Mouse (Mus musculus): ENCODE results near the gene Gm21988. TPM values are rescaled to one million over a fixed set of nuclear protein-coding genes. Genes with fewer than 3 reads are reported as not detected.

The Gm21988 gene
- polyA plus RNA-seq, 1 experiment from 2014 or later, result 10.4 TPM

GRCm38 (mm10) chr11:70234497-70234896, 5.1 kb downstream of the Gm21988 start:
- Histone ChIP-seq H3K9ac (no peak overlapping the region), H3K27me3 (peaks cover 19% of the 10 kb centered on the region), H3K36me3 (peaks cover 17% of the 10 kb centered on the region), H3K4me1 (peaks cover 75% of the 10 kb centered on the region), H3K9me3 (replicated peaks) (no peaks in the 10 kb centered on the region), H3K4me3 (replicated peaks) (no peak overlapping the region), H3K27ac (peak overlapping the region; percentile 32; the same call in 1 of the 2 replicates), H3K4me2 (0 out of 2 replicates have a peak overlapping the region, but pooled peaks have one; percentile 16)
- no peak for ATAC-seq (replicated peaks; ENCODE audit: low FRiP score)
- 87% methylated on average over 8 of the region's 8 CpGs for WGBS

- ATAC-seq (replicated peaks; ENCODE audit: low FRiP score), result no peak
- Histone ChIP-seq H3K9me3 (replicated peaks) (no peaks in the 10 kb centered on the region), H3K9ac (no peak overlapping the region), H3K27me3 (peaks cover 24% of the 10 kb centered on the region), H3K27ac (peak overlapping the region; percentile 32; the same call in 1 of the 2 replicates), H3K36me3 (peaks cover 17% of the 10 kb centered on the region), H3K4me2 (0 out of 2 replicates have a peak overlapping the region, but pooled peaks have one; percentile 16), H3K4me3 (replicated peaks) (no peak overlapping the region), H3K4me1 (peaks cover 77% of the 10 kb centered on the region)
- WGBS, result 64% methylated on average over 5 of the region's 5 CpGs
These were observed 5.6 kb downstream of the Gm21988 start for GRCm38 (mm10) chr11:70234037-70234436.

GRCm38 (mm10) chr11:70233016-70233415, 6.6 kb downstream of the Gm21988 start:
- Histone ChIP-seq H3K4me1 (peaks cover 75% of the 10 kb centered on the region), H3K36me3 (peaks cover 17% of the 10 kb centered on the region), H3K4me2 (peak overlapping the region; percentile 70), H3K4me3 (replicated peaks) (peak overlapping the region; percentile 43), H3K27me3 (peaks cover 34% of the 10 kb centered on the region), H3K9me3 (replicated peaks) (no peaks in the 10 kb centered on the region), H3K9ac (peak overlapping the region; percentile 47), H3K27ac (0 out of 2 replicates have a peak overlapping the region, but pooled peaks have one; percentile 9)
- ATAC-seq (replicated peaks; ENCODE audit: low FRiP score), result no peak
- WGBS, result 31% methylated on average over 8 of the region's 8 CpGs

- WGBS, result 7% methylated on average over 9 of the region's 10 CpGs
- H3K4me3 ChIP-seq (replicated peaks), result peak overlapping the region; percentile 43
- peaks cover 17% of the 10 kb centered on the region for H3K36me3 ChIP-seq
- ATAC-seq (replicated peaks; ENCODE audit: low FRiP score), result no peak
- peaks cover 38% of the 10 kb centered on the region for H3K27me3 ChIP-seq
- peaks cover 79% of the 10 kb centered on the region for H3K4me1 ChIP-seq
- 0 out of 2 replicates have a peak overlapping the region, but pooled peaks have one; percentile 23 for H3K27ac ChIP-seq
- H3K9ac ChIP-seq, result peak overlapping the region; percentile 47
- H3K4me2 ChIP-seq, result peak overlapping the region; percentile 70
- H3K9me3 ChIP-seq (replicated peaks), result no peaks in the 10 kb centered on the region
These were observed 7.1 kb downstream of the Gm21988 start for GRCm38 (mm10) chr11:70232546-70232945.

- H3K4me2 ChIP-seq, result peak overlapping the region; percentile 55
- peak; percentile 44; the same call in 1 of the 2 replicates for ATAC-seq (replicated peaks; ENCODE audit: low FRiP score)
- peaks cover 61% of the 10 kb centered on the region for H3K27me3 ChIP-seq
- under 1% methylated on average over 32 of the region's 32 CpGs for WGBS
- H3K4me1 ChIP-seq, result peaks cover 80% of the 10 kb centered on the region
- H3K9me3 ChIP-seq (replicated peaks), result no peaks in the 10 kb centered on the region
- H3K9ac ChIP-seq, result peak overlapping the region; percentile 27; the same call in 1 of the 2 replicates
- H3K27ac ChIP-seq, result peak overlapping the region; percentile 88
- peaks cover 9% of the 10 kb centered on the region for H3K36me3 ChIP-seq
- peak overlapping the region; percentile 45 for H3K4me3 ChIP-seq (replicated peaks)
These were observed 9.3 kb downstream of the Gm21988 start for GRCm38 (mm10) chr11:70230239-70230727.

GRCm38 (mm10) chr11:70229260-70230010, 10.2 kb downstream of the Gm21988 start, which contains the start of gene Bcl6b:
TSS of gene Bcl6b (minus strand) at chr11:70229798.
- peak within 1 kb of the TSS; percentile 88 for H3K27ac ChIP-seq
- ATAC-seq (replicated peaks; ENCODE audit: low FRiP score), result no peak
- H3K4me2 ChIP-seq, result peak within 1 kb of the TSS; percentile 55
- H3K4me3 ChIP-seq (replicated peaks), result peak within 1 kb of the TSS; percentile 45
- H3K27me3 ChIP-seq, result peaks cover 70% of the 10 kb centered on the region
- WGBS, result under 1% methylated on average over 39 of the region's 39 CpGs
- H3K4me1 ChIP-seq, result peaks cover 78% of the 10 kb centered on the region
- peaks cover under 1% of the 10 kb centered on the region; the same call in 1 of the 2 replicates for H3K36me3 ChIP-seq
- H3K9ac ChIP-seq, result peak within 1 kb of the TSS; percentile 42
- no peaks in the 10 kb centered on the region for H3K9me3 ChIP-seq (replicated peaks)

- peak overlapping the region; percentile 45 for H3K4me3 ChIP-seq (replicated peaks)
- peak; percentile 23; the same call in 1 of the 2 replicates for ATAC-seq (replicated peaks; ENCODE audit: low FRiP score)
- peak overlapping the region; percentile 42; the same call in 1 of the 2 replicates for H3K9ac ChIP-seq
- H3K27ac ChIP-seq, result peak overlapping the region; percentile 81
- no peaks in the 10 kb centered on the region for H3K36me3 ChIP-seq
- no peaks in the 10 kb centered on the region for H3K9me3 ChIP-seq (replicated peaks)
- peaks cover 71% of the 10 kb centered on the region for H3K4me1 ChIP-seq
- under 1% methylated on average over 19 of the region's 19 CpGs for WGBS
- peak overlapping the region; percentile 55 for H3K4me2 ChIP-seq
- peaks cover 75% of the 10 kb centered on the region for H3K27me3 ChIP-seq
These were observed 10.8 kb downstream of the Gm21988 start for GRCm38 (mm10) chr11:70228828-70229227.

GRCm38 (mm10) chr11:70227661-70228245, 11.9 kb downstream of the Gm21988 start:
- Histone ChIP-seq H3K4me2 (peak overlapping the region; percentile 55), H3K27ac (peak overlapping the region; percentile 4; the same call in 1 of the 2 replicates), H3K9me3 (replicated peaks) (no peaks in the 10 kb centered on the region), H3K27me3 (peaks cover 80% of the 10 kb centered on the region), H3K9ac (peak overlapping the region; percentile 42), H3K4me1 (peaks cover 62% of the 10 kb centered on the region), H3K36me3 (no peaks in the 10 kb centered on the region), H3K4me3 (replicated peaks) (peak overlapping the region; percentile 45)
- no peak for ATAC-seq (replicated peaks; ENCODE audit: low FRiP score)
- whole genome bisulfite sequencing, result 85% methylated on average over 4 of the region's 4 CpGs

GRCm38 (mm10) chr11:70227126-70227525, 12.5 kb downstream of the Gm21988 start:
- 17% methylated on average over 5 of the region's 5 CpGs for WGBS
- peak overlapping the region; percentile 55 for H3K4me2 ChIP-seq
- H3K9ac ChIP-seq, result 0 out of 2 replicates have a peak overlapping the region, but pooled peaks have one; percentile 42
- peaks cover 59% of the 10 kb centered on the region for H3K4me1 ChIP-seq
- H3K36me3 ChIP-seq, result no peaks in the 10 kb centered on the region
- ATAC-seq (replicated peaks; ENCODE audit: low FRiP score), result no peak
- H3K27me3 ChIP-seq, result peaks cover 84% of the 10 kb centered on the region
- peak overlapping the region; percentile 45 for H3K4me3 ChIP-seq (replicated peaks)
- no peak overlapping the region for H3K27ac ChIP-seq
- no peaks in the 10 kb centered on the region for H3K9me3 ChIP-seq (replicated peaks)

- ATAC-seq (replicated peaks; ENCODE audit: low FRiP score), result no peak
- 5% methylated on average over 18 of the region's 18 CpGs for WGBS
- H3K9me3 ChIP-seq (replicated peaks), result no peaks in the 10 kb centered on the region
- H3K27ac ChIP-seq, result no peak overlapping the region
- no peaks in the 10 kb centered on the region for H3K36me3 ChIP-seq
- H3K4me2 ChIP-seq, result peak overlapping the region; percentile 55
- H3K27me3 ChIP-seq, result peaks cover 82% of the 10 kb centered on the region
- H3K9ac ChIP-seq, result 0 out of 2 replicates have a peak overlapping the region, but pooled peaks have one; percentile 42
- peak overlapping the region; percentile 45 for H3K4me3 ChIP-seq (replicated peaks)
- H3K4me1 ChIP-seq, result peaks cover 59% of the 10 kb centered on the region
These were observed 13.1 kb downstream of the Gm21988 start for GRCm38 (mm10) chr11:70226602-70226890.

GRCm38 (mm10) chr11:70225798-70226601, 13.6 kb downstream of the Gm21988 start:
- H3K9ac ChIP-seq, result 0 out of 2 replicates have a peak overlapping the region, but pooled peaks have one; percentile 42
- H3K27ac ChIP-seq, result peak overlapping the region; percentile 51; the same call in 1 of the 2 replicates
- WGBS, result 19% methylated on average over 27 of the region's 27 CpGs
- ATAC-seq (replicated peaks; ENCODE audit: low FRiP score), result no peak
- H3K36me3 ChIP-seq, result no peaks in the 10 kb centered on the region
- peak overlapping the region; percentile 55 for H3K4me2 ChIP-seq
- H3K4me3 ChIP-seq (replicated peaks), result peak overlapping the region; percentile 45
- H3K27me3 ChIP-seq, result peaks cover 80% of the 10 kb centered on the region
- H3K9me3 ChIP-seq (replicated peaks), result no peaks in the 10 kb centered on the region
- peaks cover 62% of the 10 kb centered on the region for H3K4me1 ChIP-seq
